Mouse (Mus musculus): ENCODE data around the gene Hist2h3b.

DNA sequence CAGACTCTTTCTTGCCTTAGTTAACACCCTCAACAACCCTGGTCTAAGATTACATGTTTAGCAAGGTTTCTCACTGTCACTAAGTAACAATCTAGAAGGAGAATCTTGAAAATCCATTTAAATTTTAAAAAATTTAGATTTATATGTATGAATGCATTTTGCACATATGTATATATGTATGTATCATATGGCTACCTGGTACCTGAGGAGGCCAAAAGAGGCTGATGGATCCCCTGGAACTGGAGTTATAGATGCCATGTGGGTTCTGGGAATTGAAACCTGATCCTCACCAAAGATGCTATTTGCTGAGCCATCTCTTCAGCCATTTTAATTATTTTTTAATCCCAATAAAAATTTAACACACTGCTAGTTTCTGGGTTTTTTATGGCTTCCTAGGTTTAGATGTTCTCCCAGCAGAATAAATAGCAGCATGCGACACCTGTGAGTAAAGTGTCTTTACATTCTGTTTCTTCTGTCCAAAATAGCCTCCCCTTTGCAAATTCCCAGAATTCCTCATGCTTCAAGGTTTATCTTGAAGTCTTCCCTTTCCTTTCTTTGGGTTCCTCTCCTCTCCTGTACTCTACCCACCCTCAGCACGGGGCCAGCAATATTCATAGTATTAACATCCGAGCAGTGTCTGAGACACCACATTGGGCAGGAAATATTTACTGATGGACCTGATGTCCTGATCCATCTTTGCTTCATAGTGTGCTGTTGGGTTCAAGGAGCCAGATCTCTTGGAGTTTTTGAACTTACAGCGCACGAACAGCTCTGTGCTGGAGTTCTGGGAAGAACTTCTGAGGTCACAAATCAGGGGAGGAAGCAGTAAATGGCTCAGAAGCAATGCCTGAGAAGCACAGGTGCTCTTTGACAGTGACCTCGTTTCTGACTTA is 20.1 kb upstream of the Hist2h3b start:
- TF ChIP-seq CTCF (IDR thresholded peaks at IDR 0.05; ENCODE audit: extremely low read depth, insufficient read depth, insufficient read length, insufficient replicate concordance) (no peak), POLR2A (IDR thresholded peaks at IDR 0.05; ENCODE audit: low read depth, low read length) (no peak)

All from spleen, adult 2 months (tissue).